Mouse (Mus musculus) embryonic facial prominence, embryonic 14.5 days (tissue): ENCODE measurements around the gene Polr3e. TPM values are rescaled to one million over a fixed set of nuclear protein-coding genes. Genes with fewer than 3 reads are reported as not detected.

Experiments used
- ATAC-seq: fragments of 200-750 bp; cut with Nextera tagmentation; 2 replicates; pipeline ENCODE4 v1.8.0; 2017; ENCODE audit warnings: low read depth, moderate number of reproducible peaks, moderate TSS enrichment
- DNase-seq: peaks from one replicate; pipeline ENCODE4 v3.0.0-alpha.2; 2015; ENCODE audit warnings: low spot score
- H3K27ac ChIP-seq: fragments of 300-500 bp; sonication (generic); replicated peaks from 2 replicates; pipeline ENCODE4 v1.5.1; 2014; ENCODE audit warnings: low read depth, mild to moderate bottlenecking, low read length, moderate library complexity
- H3K27me3 ChIP-seq: fragments of 300-500 bp; sonication (generic); replicated peaks from 2 replicates; pipeline ENCODE4 v1.6.1; 2014; ENCODE audit warnings: low read length; ENCODE audit not compliant: control insufficient read depth, insufficient read depth
- H3K36me3 ChIP-seq: fragments of 300-500 bp; sonication (generic); 2 replicates; pipeline ENCODE4 v1.6.1; 2014; ENCODE audit warnings: low read length, mixed read lengths; ENCODE audit not compliant: control insufficient read depth, insufficient read depth
- H3K4me1 ChIP-seq: fragments of 300-500 bp; sonication (generic); 2 replicates; pipeline ENCODE4 v1.6.1; 2014; ENCODE audit warnings: antibody characterized with exemption, low read length; ENCODE audit not compliant: control insufficient read depth, insufficient read depth
- H3K4me2 ChIP-seq: fragments of 300-500 bp; sonication (generic); 2 replicates; pipeline ENCODE4 v1.6.1; 2014; ENCODE audit warnings: low read depth, mild to moderate bottlenecking, low read length, moderate library complexity, mixed read lengths
- H3K4me3 ChIP-seq: fragments of 300-500 bp; sonication (generic); 2 replicates; pipeline ENCODE4 v1.5.1; 2014; ENCODE audit warnings: low read depth, mild to moderate bottlenecking, low read length
- H3K9ac ChIP-seq: fragments of 300-500 bp; sonication (generic); 2 replicates; pipeline ENCODE4 v1.6.1; 2014; ENCODE audit warnings: low read depth, mild to moderate bottlenecking, low read length, moderate library complexity, mixed read lengths
- H3K9me3 ChIP-seq: fragments of 300-500 bp; sonication (generic); 2 replicates; pipeline ENCODE4 v1.6.1; 2016; ENCODE audit warnings: low read length; ENCODE audit not compliant: control insufficient read depth
- WGBS: fragments of 180-500 bp; shearing (Covaris S2); extraction: QIAGEN DNeasy Blood & Tissue Kit; methylation state at CpG from one replicate; pipeline ENCODE4 v1.1.7; 2014; 5-methylcytosine and 5-hydroxymethylcytosine counted together
- polyA plus RNA-seq: library from polyadenylated mRNA; unstranded; fragments of >200 nt; fragmentation: Nextera tagmentation; extraction: Ambion mirVana; gene quantifications from 2 replicates; pipeline ENCODE4 v1.2.1, GENCODE M21; 2014

Polr3e gene
- polyA plus RNA-seq, 1 experiment from 2014 or later = 21.8 TPM

DNA sequence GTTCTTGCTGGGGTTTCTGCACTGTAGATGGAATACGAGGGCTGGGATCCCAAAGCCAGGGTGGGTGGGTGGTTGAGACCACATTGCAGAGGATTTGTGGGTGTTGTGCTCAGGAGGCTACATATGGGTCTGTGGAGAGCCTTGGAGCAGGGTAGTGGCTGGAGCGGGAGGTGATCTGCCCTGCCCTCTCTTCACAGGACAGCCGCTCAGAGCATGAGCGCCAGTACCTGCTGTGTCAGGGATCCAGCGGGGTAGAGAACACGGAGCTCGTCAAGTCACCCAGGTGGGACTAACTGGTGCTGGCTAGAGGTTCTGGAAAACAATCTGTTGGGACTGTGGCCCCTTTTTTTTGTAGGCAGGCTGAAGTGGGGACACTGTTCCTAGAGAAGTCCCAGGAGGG lies 15.6 kb downstream of the Polr3e start:
- no peak overlapping the region for H3K4me3 ChIP-seq
- H3K4me2 ChIP-seq = no peak overlapping the region
- no peak overlapping the region for H3K9ac ChIP-seq
- WGBS = 93% methylated on average over 7 of the region's 7 CpGs
- no peaks in the 10 kb centered on the region for H3K27me3 ChIP-seq
- DNase-seq (no peak), ATAC-seq (0 out of 2 replicates have a peak, but pooled peaks have one; percentile 21)
- H3K9me3 ChIP-seq = no peaks in the 10 kb centered on the region
- H3K27ac ChIP-seq = no peak overlapping the region
- H3K36me3 ChIP-seq = peaks cover 94% of the 10 kb centered on the region
- H3K4me1 ChIP-seq = no peaks in the 10 kb centered on the region

DNA sequence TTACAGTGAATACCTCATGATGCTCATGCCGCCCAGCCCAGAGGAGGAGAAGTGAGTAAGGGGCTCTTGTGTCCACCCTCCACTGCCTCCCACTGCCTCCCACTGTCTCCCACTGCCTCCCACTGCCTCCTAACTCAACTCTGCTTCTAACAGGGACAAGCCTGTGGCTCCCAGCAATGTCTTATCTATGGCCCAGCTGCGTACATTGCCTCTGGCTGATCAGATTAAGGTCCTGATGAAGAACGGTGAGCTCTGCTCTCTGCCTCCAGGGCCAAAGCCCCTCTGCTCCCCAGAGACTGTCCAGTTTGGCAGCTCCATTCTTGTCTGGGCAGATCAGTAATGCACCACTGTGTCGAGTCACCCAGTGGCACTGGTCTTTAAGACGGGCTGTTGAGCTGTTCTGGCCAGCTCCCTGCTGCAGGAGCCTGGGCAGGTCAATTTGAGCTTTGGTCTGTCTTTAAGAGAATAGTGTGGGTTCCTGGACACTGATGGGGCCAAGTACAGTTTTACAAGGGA lies 16.2 kb downstream of the Polr3e start:
- H3K9ac ChIP-seq = no peak overlapping the region
- H3K4me2 ChIP-seq = no peak overlapping the region
- no peaks in the 10 kb centered on the region for H3K27me3 ChIP-seq
- H3K4me3 ChIP-seq = no peak overlapping the region
- DNase-seq (no peak), ATAC-seq (no peak)
- no peaks in the 10 kb centered on the region for H3K4me1 ChIP-seq
- 88% methylated on average over 4 of the region's 5 CpGs for WGBS
- no peak overlapping the region for H3K27ac ChIP-seq
- peaks cover 94% of the 10 kb centered on the region for H3K36me3 ChIP-seq
- no peaks in the 10 kb centered on the region for H3K9me3 ChIP-seq

DNA sequence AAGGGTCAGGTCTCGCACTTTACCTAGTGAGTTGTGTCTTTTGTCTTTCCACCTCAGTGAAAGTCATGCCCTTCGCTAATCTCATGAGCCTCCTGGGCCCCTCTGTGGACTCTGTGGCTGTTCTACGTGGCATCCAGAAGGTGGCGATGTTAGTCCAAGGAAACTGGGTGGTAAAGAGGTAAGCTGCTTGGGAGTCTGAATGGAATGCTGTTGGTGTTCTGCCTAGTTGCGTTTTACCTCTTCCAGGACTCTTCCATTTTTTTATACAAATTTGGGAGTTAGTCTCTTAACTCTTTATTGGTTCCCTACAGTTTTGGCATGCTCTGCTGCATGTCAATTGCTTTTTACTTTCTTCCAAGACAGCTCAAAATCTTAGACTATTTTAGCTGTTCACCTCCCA lies 17.2 kb downstream of the Polr3e start:
- ATAC-seq = 0 out of 2 replicates have a peak, but pooled peaks have one; percentile 39
- Histone ChIP-seq H3K4me1 (no peaks in the 10 kb centered on the region), H3K27ac (no peak overlapping the region), H3K9ac (no peak overlapping the region), H3K9me3 (no peaks in the 10 kb centered on the region), H3K27me3 (no peaks in the 10 kb centered on the region), H3K4me2 (no peak overlapping the region), H3K4me3 (no peak overlapping the region), H3K36me3 (peaks cover 94% of the 10 kb centered on the region)
- DNase-seq = peak; percentile 75
- WGBS = 33% methylated on average over 5 of the region's 5 CpGs

DNA sequence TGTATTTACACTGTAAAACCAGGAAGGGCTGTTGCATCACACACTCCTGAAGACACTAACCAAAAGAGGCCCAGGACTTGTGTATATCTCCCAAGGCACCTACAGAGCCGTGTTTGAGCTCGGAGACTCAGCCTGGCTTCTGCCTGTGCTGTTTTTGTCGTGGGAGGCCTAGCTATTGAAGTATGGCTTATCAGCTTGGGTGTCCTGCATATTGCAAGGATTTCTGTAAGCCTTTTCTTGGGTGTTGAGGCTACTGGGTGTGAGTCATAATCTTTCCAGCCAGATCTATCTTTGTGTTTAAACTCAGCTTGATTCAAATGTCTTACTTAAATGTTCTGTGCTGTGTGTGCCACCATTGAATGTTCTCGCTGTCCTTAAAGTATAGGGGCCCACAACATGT lies 19.0 kb downstream of the Polr3e start:
- no peak for DNase-seq
- Histone ChIP-seq H3K4me1 (no peaks in the 10 kb centered on the region), H3K4me2 (no peak overlapping the region), H3K9me3 (no peaks in the 10 kb centered on the region), H3K27me3 (no peaks in the 10 kb centered on the region), H3K4me3 (no peak overlapping the region), H3K36me3 (peaks cover 95% of the 10 kb centered on the region), H3K9ac (no peak overlapping the region), H3K27ac (no peak overlapping the region)
- WGBS = 78% methylated on average over 4 of the region's 4 CpGs
- ATAC-seq = no peak

DNA sequence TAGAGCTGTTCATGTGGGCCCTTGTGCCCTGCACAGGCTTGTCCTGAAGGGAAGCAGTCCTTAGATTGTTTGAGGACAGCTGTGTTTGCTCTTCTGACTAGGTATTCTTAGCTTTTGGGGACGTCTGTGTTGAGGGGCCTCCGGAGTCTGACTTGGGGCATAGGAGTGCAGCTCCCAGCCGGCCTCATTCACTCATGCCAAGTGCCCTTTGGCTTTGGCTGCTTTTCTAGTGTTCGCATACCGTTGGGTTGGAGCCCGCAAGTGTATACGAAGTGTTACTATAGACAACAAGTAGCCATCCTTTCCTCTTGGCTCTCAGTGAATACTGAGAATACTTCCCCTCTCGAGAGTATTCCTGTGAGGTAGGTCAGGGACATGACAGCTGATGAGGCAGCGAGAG lies 20.7 kb downstream of the Polr3e start:
- H3K4me1 ChIP-seq = no peaks in the 10 kb centered on the region
- 82% methylated on average over 9 of the region's 9 CpGs for WGBS
- no peaks in the 10 kb centered on the region for H3K27me3 ChIP-seq
- ATAC-seq (no peak), DNase-seq (no peak)
- H3K4me2 ChIP-seq = no peak overlapping the region
- H3K9ac ChIP-seq = no peak overlapping the region
- H3K27ac ChIP-seq = no peak overlapping the region
- no peak overlapping the region for H3K4me3 ChIP-seq
- no peaks in the 10 kb centered on the region for H3K9me3 ChIP-seq
- peaks cover 95% of the 10 kb centered on the region for H3K36me3 ChIP-seq

DNA sequence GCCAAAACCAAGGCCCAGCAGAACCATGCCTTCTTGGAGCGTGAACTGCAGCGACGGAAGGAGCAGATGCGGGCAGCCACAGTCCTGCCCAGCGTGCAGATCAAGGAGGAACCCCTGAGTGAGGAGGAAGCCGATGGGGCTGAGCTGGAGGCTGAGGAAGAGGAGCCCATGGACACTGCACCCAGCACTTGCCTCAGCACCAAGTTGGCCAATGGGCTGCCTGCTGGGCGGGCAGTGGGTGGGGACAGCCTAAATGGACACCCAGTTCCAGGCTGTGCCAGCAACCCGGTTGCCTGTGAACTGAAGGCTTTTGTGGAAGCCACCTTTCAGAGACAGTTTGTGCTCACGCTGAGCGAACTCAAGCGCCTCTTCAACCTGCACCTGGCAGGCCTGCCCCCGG lies 22.8 kb downstream of the Polr3e start:
- ATAC-seq (no peak), DNase-seq (no peak)
- H3K27me3 ChIP-seq = no peaks in the 10 kb centered on the region
- H3K9me3 ChIP-seq = no peaks in the 10 kb centered on the region
- no peaks in the 10 kb centered on the region for H3K4me1 ChIP-seq
- H3K36me3 ChIP-seq = peaks cover 93% of the 10 kb centered on the region
- no peak overlapping the region for H3K27ac ChIP-seq
- H3K9ac ChIP-seq = no peak overlapping the region
- no peak overlapping the region for H3K4me2 ChIP-seq
- H3K4me3 ChIP-seq = no peak overlapping the region
- WGBS = 88% methylated on average over 11 of the region's 12 CpGs

DNA sequence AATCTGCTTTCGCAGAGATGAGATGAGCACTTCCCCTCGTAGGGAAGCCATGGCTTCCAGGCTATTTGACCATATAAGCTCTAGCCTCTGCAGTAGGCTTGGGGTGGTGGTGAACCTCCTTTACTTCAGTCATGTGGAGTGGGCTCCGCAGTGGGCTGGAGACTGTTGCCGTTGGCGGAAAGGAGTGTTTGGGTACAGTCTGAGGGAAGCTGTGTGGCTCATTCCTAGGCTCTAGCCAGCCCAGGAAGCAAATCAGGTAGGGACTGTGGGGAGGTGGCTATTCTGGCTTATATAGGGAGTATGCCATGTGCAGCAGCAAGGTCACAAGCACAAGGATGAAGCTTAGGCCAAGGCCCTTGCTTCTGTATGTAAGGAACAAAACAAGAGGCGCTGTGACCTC lies 23.7 kb downstream of the Polr3e start:
- DNase-seq (no peak), ATAC-seq (no peak)
- Histone ChIP-seq H3K36me3 (peaks cover 92% of the 10 kb centered on the region), H3K4me3 (no peak overlapping the region), H3K4me1 (no peaks in the 10 kb centered on the region), H3K9ac (no peak overlapping the region), H3K4me2 (no peak overlapping the region), H3K27ac (no peak overlapping the region), H3K9me3 (no peaks in the 10 kb centered on the region), H3K27me3 (no peaks in the 10 kb centered on the region)
- WGBS = 94% methylated on average over 6 of the region's 6 CpGs

DNA sequence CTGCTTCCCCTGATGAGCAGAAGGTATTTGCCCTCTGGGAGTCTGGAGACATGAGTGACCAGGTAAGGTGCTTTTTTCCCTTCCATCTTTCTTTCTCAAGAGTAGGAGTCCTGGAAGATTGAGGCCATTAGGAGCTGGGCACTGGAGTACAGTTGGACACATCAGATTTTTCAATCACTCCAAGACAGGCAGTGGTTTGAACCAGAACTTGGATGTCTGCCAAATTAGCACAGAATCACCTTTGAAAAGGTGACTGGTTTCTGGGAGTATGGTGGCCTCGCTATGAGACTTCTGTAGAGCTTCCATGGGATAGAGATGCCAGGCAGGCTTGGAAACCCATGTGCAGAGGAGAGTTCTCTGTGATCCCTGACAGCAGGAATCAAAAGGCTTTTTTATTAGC lies 25.0 kb downstream of the Polr3e start:
- no peak for DNase-seq

DNA sequence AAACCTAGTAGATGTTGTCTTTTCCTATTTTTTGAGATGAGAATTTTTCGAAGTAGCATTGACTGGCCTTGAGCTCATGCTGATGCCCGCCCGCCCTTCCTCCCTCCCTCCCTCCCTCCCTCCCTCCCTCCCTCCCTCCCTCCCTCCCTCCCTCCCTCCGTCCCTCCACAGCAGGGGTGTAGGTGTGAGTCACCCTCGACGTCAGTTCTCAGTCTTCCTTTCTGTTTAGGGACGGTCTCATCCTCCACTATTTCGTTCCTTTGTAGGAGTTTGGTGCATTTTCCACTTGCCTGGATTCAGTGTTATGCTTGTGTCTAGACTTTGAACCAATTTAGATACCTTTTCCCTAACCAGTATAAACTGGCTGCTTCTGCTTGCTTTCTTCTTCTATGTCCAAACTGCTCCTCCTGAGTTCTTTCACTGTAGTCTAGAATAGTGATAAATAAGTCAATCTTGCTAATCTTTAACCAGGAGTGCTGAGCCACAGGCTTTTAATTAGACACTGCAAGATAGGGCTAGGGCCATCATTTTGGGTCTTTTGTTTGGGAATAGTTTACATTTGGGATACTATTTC lies 26.5 kb downstream of the Polr3e start:
- Histone ChIP-seq H3K4me1 (no peaks in the 10 kb centered on the region), H3K4me2 (no peak overlapping the region), H3K4me3 (no peak overlapping the region), H3K27me3 (no peaks in the 10 kb centered on the region), H3K36me3 (peaks cover 72% of the 10 kb centered on the region), H3K9ac (no peak overlapping the region), H3K27ac (no peak overlapping the region), H3K9me3 (no peaks in the 10 kb centered on the region)
- WGBS = 76% methylated on average over 7 of the region's 8 CpGs
- no peak for DNase-seq
- no peak for ATAC-seq

More for the DNA sequence above, 25.0 kb downstream of the Polr3e start:
- Histone ChIP-seq H3K27ac (no peak overlapping the region), H3K27me3 (no peaks in the 10 kb centered on the region), H3K4me1 (no peaks in the 10 kb centered on the region), H3K36me3 (peaks cover 84% of the 10 kb centered on the region), H3K9me3 (no peaks in the 10 kb centered on the region), H3K4me2 (no peak overlapping the region), H3K9ac (no peak overlapping the region), H3K4me3 (no peak overlapping the region)
- 81% methylated on average over 1 of the region's 1 CpGs for WGBS
- no peak for ATAC-seq
